Mouse (Mus musculus) left cerebral cortex, adult 2 months (tissue): ENCODE results near the gene Mansc1. TPM values are rescaled to one million over a fixed set of nuclear protein-coding genes. Genes with fewer than 3 reads are reported as not detected.
"Not testable (repeated sequence)": the region's sequence is repeated elsewhere in the genome, so short reads cannot be mapped to it uniquely, and the experiment has no call there.

ENCODE experiments used
- DNase-seq, 2 experiments: peaks; one replicate each; pipeline ENCODE4 v3.0.0; 2021 to 2022; ENCODE audit warnings: low spot score in 2 of 2, mixed read lengths in 1 of 2; ENCODE audit errors: extremely low spot score in 1 of 2
- H3K27ac ChIP-seq: fragments of 200-600 bp; 2 replicates; pipeline ENCODE4 v1.8.1; 2022
- H3K4me3 ChIP-seq: fragments of 200-600 bp; 2 replicates; pipeline ENCODE4 v1.8.1; 2022
- CTCF ChIP-seq: fragments of 200-600 bp; IDR thresholded peaks from 2 replicates; pipeline ENCODE4 v1.8.1; 2022; ENCODE audit warnings: antibody characterized with exemption, mild to moderate bottlenecking, moderate library complexity
- intact Hi-C: fragments of 180-260 bp; cut with DNase I; formaldehyde crosslinking; loops from one replicate; pipeline ENCODE4 v1.15.1; 2025
- long read RNA-seq, 2 experiments: library from polyadenylated mRNA; stranded (forward); transcript quantifications; one replicate each; pipeline ENCODE4 v2.0.0; 2021; ENCODE audit warnings: borderline mapping rate in 2 of 2
- total RNA-seq, 2 experiments: library from RNA; stranded (reverse); gene quantifications; 2 replicates each; pipeline ENCODE4 v1.2.3; 2021

Mansc1 gene
- total RNA-seq, result 10 to 100 TPM; 11.5 to 12.7 TPM
- long read RNA-seq, experiment 1, transcript Mansc1-201 (4 exons, 2,376 nt), result major isoform, 8 of 10 reads
- long read RNA-seq, experiment 1, partial matches to known transcripts, result 0 of 10 reads
- long read RNA-seq, experiment 1, other reads (novel, unspliced or antisense), result 2 of 10 reads
- long read RNA-seq, experiment 2, partial matches to known transcripts, result 0 of 6 reads
- long read RNA-seq, experiment 2, other reads (novel, unspliced or antisense), result 2 of 6 reads

GRCm38 (mm10) chr6:134631947-134632687 is at the start of gene Mansc1:
TSS of gene Mansc1 (minus strand) at chr6:134632488.
- Histone ChIP-seq H3K4me3 (peak within 1 kb of the TSS; percentile 70), H3K27ac (peak within 1 kb of the TSS; percentile 86)
- TF ChIP-seq CTCF, result no peak; the same call in 1 of the 2 replicates
- intact Hi-C loops, result no loop called here
- peak; percentile 26 to 51 for DNase-seq

- intact Hi-C loops, DNase-seq, H3K4me3 ChIP-seq, H3K27ac ChIP-seq: not testable (repeated sequence)
Observed at GRCm38 (mm10) chr6:134679330-134679729, 47.0 kb upstream of the Mansc1 start.

- intact Hi-C loops, result no loop called here
- TF ChIP-seq CTCF, result no peak
- DNase-seq, result no peak
- no peak overlapping the region for H3K27ac ChIP-seq
- no peak overlapping the region for H3K4me3 ChIP-seq
Observed at GRCm38 (mm10) chr6:134678037-134678436, 45.7 kb upstream of the Mansc1 start.

GRCm38 (mm10) chr6:134677504-134677903 is 45.2 kb upstream of the Mansc1 start:
- DNase-seq, result no peak
- intact Hi-C loops, result no loop called here
- TF ChIP-seq CTCF, result no peak

GRCm38 (mm10) chr6:134673712-134674111 is 41.4 kb upstream of the Mansc1 start:
- intact Hi-C loops, H3K27ac ChIP-seq, H3K4me3 ChIP-seq, DNase-seq: not testable (repeated sequence)

More at GRCm38 (mm10) chr6:134677504-134677903, 45.2 kb upstream of the Mansc1 start:
- H3K4me3 ChIP-seq, result no peak overlapping the region
- no peak overlapping the region for H3K27ac ChIP-seq

- intact Hi-C loops, result no loop called here
- no peak for DNase-seq
- no peak for TF ChIP-seq CTCF
Observed at GRCm38 (mm10) chr6:134670881-134671411, 38.7 kb upstream of the Mansc1 start.

GRCm38 (mm10) chr6:134669179-134669865 is 37.0 kb upstream of the Mansc1 start:
- DNase-seq, result no peak
- Histone ChIP-seq H3K27ac (no peak overlapping the region), H3K4me3 (no peak overlapping the region)
- intact Hi-C loops, result loop anchor here (5.0 kb wide), 1 partner anchor 48 kb away; no protein-coding TSS in a partner anchor
- no peak for TF ChIP-seq CTCF

More at GRCm38 (mm10) chr6:134670881-134671411, 38.7 kb upstream of the Mansc1 start:
- H3K4me3 ChIP-seq, result no peak overlapping the region
- no peak overlapping the region for H3K27ac ChIP-seq

- no peak for TF ChIP-seq CTCF
- H3K27ac ChIP-seq, result no peak overlapping the region
- intact Hi-C loops, result loop anchor here (5.0 kb wide), 1 partner anchor 49 kb away; no protein-coding TSS in a partner anchor
- H3K4me3 ChIP-seq, result no peak overlapping the region
- DNase-seq, result no peak
Observed at GRCm38 (mm10) chr6:134668519-134668918, 36.2 kb upstream of the Mansc1 start.

- Histone ChIP-seq H3K27ac (no peak overlapping the region), H3K4me3 (no peak overlapping the region)
- DNase-seq, result no peak
- intact Hi-C loops, result loop anchor here (5.0 kb wide), 1 partner anchor 51 kb away; no protein-coding TSS in a partner anchor
- TF ChIP-seq CTCF, result no peak
Observed at GRCm38 (mm10) chr6:134665817-134666216, 33.5 kb upstream of the Mansc1 start.

- intact Hi-C loops, result no loop called here
- H3K4me3 ChIP-seq, result no peak overlapping the region
- no peak for TF ChIP-seq CTCF
- DNase-seq, result no peak
- H3K27ac ChIP-seq, result no peak overlapping the region
Observed at GRCm38 (mm10) chr6:134664573-134664972, 32.3 kb upstream of the Mansc1 start.

GRCm38 (mm10) chr6:134660714-134661406 is 28.6 kb upstream of the Mansc1 start:
- DNase-seq, result no peak
- Histone ChIP-seq H3K27ac (no peak overlapping the region), H3K4me3 (no peak overlapping the region)
- intact Hi-C loops, result no loop called here
- no peak for TF ChIP-seq CTCF
